Mouse (Mus musculus) pancreas, adult 10 weeks (tissue): ENCODE measurements around the gene Grwd1. TPM values are rescaled to one million over a fixed set of nuclear protein-coding genes. Genes with fewer than 3 reads are reported as not detected.

Experiments used
- polyA plus RNA-seq: library from polyadenylated mRNA; stranded (reverse); fragments of 350-450 nt; fragmentation: Illumina TruSeq; extraction: RNeasy Lipid Tissue Mini Kit (QIAGEN cat#74804); gene quantifications from one replicate; pipeline ENCODE4 v1.2.3, GENCODE M21; 2015; ENCODE audit warnings: low read depth, low replicate concordance; ENCODE audit not compliant: insufficient read depth

Gene Grwd1
- polyA plus RNA-seq, result 4.1 TPM

GRCm38 (mm10) chr7:45830427-45831127 lies at the start of gene Grwd1:
TSS of gene Grwd1 (minus strand) at chr7:45830944.

GRCm38 (mm10) chr7:45878278-45878677 lies 47.5 kb upstream of the Grwd1 start, which contains the start of gene Grin2d:
TSS of gene Grin2d (minus strand) at chr7:45878378.

GRCm38 (mm10) chr7:45872624-45873023 lies 41.9 kb upstream of the Grwd1 start, which contains the start of gene Kdelr1:
TSS of gene Kdelr1 (plus strand) at chr7:45872772.

GRCm38 (mm10) chr7:45824598-45824997 lies 6.1 kb downstream of the Grwd1 start, which contains the start of gene Kcnj14:
TSS of gene Kcnj14 (minus strand) at chr7:45824782.

GRCm38 (mm10) chr7:45813787-45814779 lies 16.7 kb downstream of the Grwd1 start, which contains the start of gene Cyth2:
TSS of gene Cyth2 (minus strand) at chr7:45814581.

GRCm38 (mm10) chr7:45784524-45785372 lies 46.0 kb downstream of the Grwd1 start, which contains the start of gene Sult2b1:
TSS of gene Sult2b1 (minus strand) at chr7:45784669.

GRCm38 (mm10) chr7:45783511-45784091 lies 47.1 kb downstream of the Grwd1 start, which contains the start of gene Lmtk3:
TSS of gene Lmtk3 (plus strand) at chr7:45783738.

Other genes with a start within 250 kb of the Grwd1 start
- gene Fgf21, start 215.5 kb downstream of the Grwd1 start, polyA plus RNA-seq, result 41.8 TPM
- gene Fut1, start 213.7 kb downstream of the Grwd1 start, polyA plus RNA-seq, result 4.9 TPM
- gene Izumo1, start 209.1 kb downstream of the Grwd1 start, polyA plus RNA-seq, result 2.0 TPM
- gene Rasip1, start 203.5 kb downstream of the Grwd1 start, polyA plus RNA-seq, result 11.1 TPM
- 2.2 TPM for gene Mamstr, start 191.0 kb downstream of the Grwd1 start, polyA plus RNA-seq
- not detected for gene Fut2, start 164.6 kb downstream of the Grwd1 start, polyA plus RNA-seq
- gene Ntn5, start 146.9 kb downstream of the Grwd1 start, polyA plus RNA-seq, result not detected
- not detected for gene Sec1, start 136.5 kb downstream of the Grwd1 start, polyA plus RNA-seq
- gene Car11, start 131.1 kb downstream of the Grwd1 start, polyA plus RNA-seq, result 2.1 TPM
- 5.6 TPM for gene Dbp, start 125.9 kb downstream of the Grwd1 start, polyA plus RNA-seq
- 401 TPM for gene Rpl18, start 115.5 kb downstream of the Grwd1 start, polyA plus RNA-seq
- gene Sphk2, start 112.9 kb downstream of the Grwd1 start, polyA plus RNA-seq, result 9.0 TPM
- not detected for gene Fam83e, start 109.7 kb downstream of the Grwd1 start, polyA plus RNA-seq
- gene Spaca4, start 105.1 kb downstream of the Grwd1 start, polyA plus RNA-seq, result not detected
- gene Lmtk3, start 47.2 kb downstream of the Grwd1 start, polyA plus RNA-seq, result 4.6 TPM
- not detected for gene Sult2b1, start 46.3 kb downstream of the Grwd1 start, polyA plus RNA-seq
- 31.3 TPM for gene Cyth2, start 16.4 kb downstream of the Grwd1 start, polyA plus RNA-seq
- not detected for gene Kcnj14, start 6.2 kb downstream of the Grwd1 start, polyA plus RNA-seq
- gene Kdelr1, start 41.8 kb upstream of the Grwd1 start, polyA plus RNA-seq, result 53.6 TPM
- 0.42 TPM for gene Grin2d, start 47.4 kb upstream of the Grwd1 start, polyA plus RNA-seq
- not detected for gene Syngr4, start 65.8 kb upstream of the Grwd1 start, polyA plus RNA-seq
- 6.6 TPM for gene Tmem143, start 66.0 kb upstream of the Grwd1 start, polyA plus RNA-seq
- 42.8 TPM for gene Emp3, start 90.5 kb upstream of the Grwd1 start, polyA plus RNA-seq
- gene Ccdc114, start 93.1 kb upstream of the Grwd1 start, polyA plus RNA-seq, result 0.72 TPM
- gene Abcc6, start 199.4 kb upstream of the Grwd1 start, polyA plus RNA-seq, result 0.63 TPM
- gene Nomo1, start 202.8 kb upstream of the Grwd1 start, polyA plus RNA-seq, result 13.3 TPM